In genomic region chr8:105278911-105279334, GRCm38 (mm10) we compare ENCODE assay signal across 8 mouse cellular contexts. TPM values are rescaled to one million over a fixed set of nuclear protein-coding genes. Genes with fewer than 3 reads are reported as not detected.
DNase-seq lines count a peak whose midpoint lies in the region; ATAC-seq and TF ChIP-seq lines count a peak whose summit lies in the region.

No protein-coding gene starts in this region.

- peak; percentile 39 for ATAC-seq in hindbrain, embryonic 12.5 days (ENCODE audit: low FRiP score)
- peak; percentile 67 for ATAC-seq in liver, postnatal 0 days
- ATAC-seq in neutrophil, adult 5-6 weeks (ENCODE audit: extremely low read depth, insufficient number of reproducible peaks, low FRiP score, poor library complexity, severe bottlenecking), result peak; percentile 21; the same call in 1 of the 2 replicates

- no peaks in the 10 kb centered on the region for H3K9me3 ChIP-seq in hindbrain, embryonic 12.5 days (replicated peaks)
- H3K9me3 ChIP-seq in liver, postnatal 0 days (ENCODE audit: low read length), result no peaks in the 10 kb centered on the region

- DNase-seq in Muller cell, postnatal 12 days (ENCODE audit: inconsistent ontology term), result peak; percentile 72
- DNase-seq in cerebellum, adult 8-10 months, result peak; percentile 92
- peak; percentile 59 to 74 for DNase-seq in frontal cortex, postnatal 10 days (ENCODE audit: low spot score in 2 of 2)
- peak; percentile 85 to 92 for DNase-seq in layer of hippocampus, adult 8-10 months (ENCODE audit: low spot score in 2 of 2)
- peak; percentile 62 for DNase-seq in liver, postnatal 0 days
- DNase-seq in thymus, adult 18-20 months, result no peak

- H3K4me3 ChIP-seq in hindbrain, embryonic 12.5 days, result 0 out of 2 replicates have a peak overlapping the region, but pooled peaks have one; percentile 13
- peak overlapping the region; percentile 4; the same call in 1 of the 2 replicates for H3K4me3 ChIP-seq in liver, postnatal 0 days (ENCODE audit: low read depth, low read length)

- peaks cover 82% of the 10 kb centered on the region for H3K27me3 ChIP-seq in hindbrain, embryonic 12.5 days
- H3K27me3 ChIP-seq in liver, postnatal 0 days (ENCODE audit: insufficient read depth, low read length), result peaks cover 61% of the 10 kb centered on the region

- H3K36me3 ChIP-seq in hindbrain, embryonic 12.5 days, result peaks cover 34% of the 10 kb centered on the region
- H3K36me3 ChIP-seq in liver, postnatal 0 days (replicated peaks; ENCODE audit: insufficient read depth, low read length), result no peaks in the 10 kb centered on the region

- no peak overlapping the region for H3K9ac ChIP-seq in hindbrain, embryonic 12.5 days
- H3K9ac ChIP-seq in liver, postnatal 0 days (replicated peaks), result no peak overlapping the region

- peak overlapping the region; percentile 40 for H3K4me2 ChIP-seq in hindbrain, embryonic 12.5 days (replicated peaks)
- H3K4me2 ChIP-seq in liver, postnatal 0 days (ENCODE audit: low read depth, low read length), result peak overlapping the region; percentile 40

- peak; percentile 36; the same call in 1 of the 2 replicates for TF ChIP-seq CTCF in liver, postnatal 0 days (IDR thresholded peaks at IDR 0.05; ENCODE audit: low read depth)

- no peak overlapping the region for H3K27ac ChIP-seq in hindbrain, embryonic 12.5 days
- no peak overlapping the region for H3K27ac ChIP-seq in liver, postnatal 0 days (ENCODE audit: low read depth)

- 4% methylated on average over 28 of the region's 28 CpGs for WGBS in hindbrain, embryonic 12.5 days
- 1% methylated on average over 28 of the region's 28 CpGs for WGBS in liver, postnatal 0 days (ENCODE audit: insufficient replicate concordance)

- no peak for TF ChIP-seq EP300 in liver, postnatal 0 days (IDR thresholded peaks at IDR 0.05; ENCODE audit: low read depth)

- peaks cover 22% of the 10 kb centered on the region for H3K4me1 ChIP-seq in hindbrain, embryonic 12.5 days
- peaks cover 23% of the 10 kb centered on the region for H3K4me1 ChIP-seq in liver, postnatal 0 days (ENCODE audit: insufficient read depth)

RNA-seq across cellular contexts. Expression of gene Nol3, which starts 3.0 kb away (rescaled TPM):
- 2.7 and 4.0 TPM in 2 replicates for polyA plus RNA-seq in hindbrain, embryonic 12.5 days (2016; fragmentation: Nextera tagmentation; extraction: Ambion mirVana)
- 10 to 100 TPM in 2 of 4 experiments, 1 to 10 TPM in 2; 8.2 to 14.0 (median 11.6) TPM for total RNA-seq in layer of hippocampus, adult 8-10 months (2022)
- polyA plus RNA-seq in liver, postnatal 0 days (2015; fragmentation: Nextera tagmentation; extraction: Ambion mirVana), result 0.05 and 0.24 TPM in 2 replicates
- not detected in 2 replicates for total RNA-seq in neutrophil, adult 5-6 weeks (2017)

RNA-seq across cellular contexts. Expression of gene Hsf4, which starts 9.3 kb away (rescaled TPM):
- 0.23 TPM in 1 of 2 replicates, not detected in the other for polyA plus RNA-seq in hindbrain, embryonic 12.5 days (2016; fragmentation: Nextera tagmentation; extraction: Ambion mirVana)
- 10 to 100 TPM; 10.6 to 12.9 (median 12.0) TPM for total RNA-seq in layer of hippocampus, adult 8-10 months (2022)
- polyA plus RNA-seq in liver, postnatal 0 days (2015; fragmentation: Nextera tagmentation; extraction: Ambion mirVana), result not detected in 2 replicates
- not detected in 2 replicates for total RNA-seq in neutrophil, adult 5-6 weeks (2017)

RNA-seq across cellular contexts. Expression of gene 4931428F04Rik, which starts 10.7 kb away (rescaled TPM):
- 63.2 and 74.0 TPM in 2 replicates for polyA plus RNA-seq in hindbrain, embryonic 12.5 days (2016; fragmentation: Nextera tagmentation; extraction: Ambion mirVana)
- 10 to 100 TPM; 20.4 to 25.4 (median 21.7) TPM for total RNA-seq in layer of hippocampus, adult 8-10 months (2022)
- polyA plus RNA-seq in liver, postnatal 0 days (2015; fragmentation: Nextera tagmentation; extraction: Ambion mirVana), result 0.38 and 0.65 TPM in 2 replicates
- total RNA-seq in neutrophil, adult 5-6 weeks (2017), result 1.2 and 2.7 TPM in 2 replicates

RNA-seq across cellular contexts. Expression of gene Fbxl8, which starts 14.5 kb away (rescaled TPM):
- 0.97 and 1.4 TPM in 2 replicates for polyA plus RNA-seq in hindbrain, embryonic 12.5 days (2016; fragmentation: Nextera tagmentation; extraction: Ambion mirVana)
- 1 to 10 TPM; 1.2 to 1.5 (median 1.5) TPM for total RNA-seq in layer of hippocampus, adult 8-10 months (2022)
- polyA plus RNA-seq in liver, postnatal 0 days (2015; fragmentation: Nextera tagmentation; extraction: Ambion mirVana), result 0.95 and 1.2 TPM in 2 replicates
- 4.0 and 4.5 TPM in 2 replicates for total RNA-seq in neutrophil, adult 5-6 weeks (2017)

RNA-seq across cellular contexts. Expression of gene Tradd, which starts 14.5 kb away (rescaled TPM):
- 17.2 and 17.5 TPM in 2 replicates for polyA plus RNA-seq in hindbrain, embryonic 12.5 days (2016; fragmentation: Nextera tagmentation; extraction: Ambion mirVana)
- total RNA-seq in layer of hippocampus, adult 8-10 months (2022), result 10 to 100 TPM in 1 of 4 experiments, 1 to 10 TPM in 3; 9.2 to 10.1 (median 9.8) TPM
- 14.3 and 15.1 TPM in 2 replicates for polyA plus RNA-seq in liver, postnatal 0 days (2015; fragmentation: Nextera tagmentation; extraction: Ambion mirVana)
- 15.7 and 19.2 TPM in 2 replicates for total RNA-seq in neutrophil, adult 5-6 weeks (2017)

Comparison
In these comparisons a context has a peak if more than half of its experiments do, and no peak if none do; other contexts are left out.
1. DNase-seq: peak in Muller cell, postnatal 12 days (single experiment), cerebellum, adult 8-10 months (single experiment), frontal cortex, postnatal 10 days (2 of 2), layer of hippocampus, adult 8-10 months (2 of 2) and liver, postnatal 0 days (single experiment); none in thymus, adult 18-20 months (0 of 2).
2. RNA of gene Hsf4, which starts 9.3 kb away (total RNA-seq): 10.6 to 12.9 TPM in layer of hippocampus, adult 8-10 months; not detected in neutrophil, adult 5-6 weeks; every median in the first group is over 10 times any median in the second.
3. Peak in every context shown above with its lines, with median percentiles within 50 percentile points of each other: ATAC-seq.